Mouse (Mus musculus) liver, embryonic 14.5 days (tissue): ENCODE data around the gene Gm42715.

Source experiments
- CTCF ChIP-seq: IDR thresholded peaks from 2 replicates; pipeline ENCODE4 v1.5.1; 2016; ENCODE audit warnings: antibody characterized with exemption, low read depth, control low read depth
- EP300 ChIP-seq: IDR thresholded peaks from 2 replicates; pipeline ENCODE4 v1.6.1; 2016; ENCODE audit warnings: antibody characterized with exemption, low read depth

DNA sequence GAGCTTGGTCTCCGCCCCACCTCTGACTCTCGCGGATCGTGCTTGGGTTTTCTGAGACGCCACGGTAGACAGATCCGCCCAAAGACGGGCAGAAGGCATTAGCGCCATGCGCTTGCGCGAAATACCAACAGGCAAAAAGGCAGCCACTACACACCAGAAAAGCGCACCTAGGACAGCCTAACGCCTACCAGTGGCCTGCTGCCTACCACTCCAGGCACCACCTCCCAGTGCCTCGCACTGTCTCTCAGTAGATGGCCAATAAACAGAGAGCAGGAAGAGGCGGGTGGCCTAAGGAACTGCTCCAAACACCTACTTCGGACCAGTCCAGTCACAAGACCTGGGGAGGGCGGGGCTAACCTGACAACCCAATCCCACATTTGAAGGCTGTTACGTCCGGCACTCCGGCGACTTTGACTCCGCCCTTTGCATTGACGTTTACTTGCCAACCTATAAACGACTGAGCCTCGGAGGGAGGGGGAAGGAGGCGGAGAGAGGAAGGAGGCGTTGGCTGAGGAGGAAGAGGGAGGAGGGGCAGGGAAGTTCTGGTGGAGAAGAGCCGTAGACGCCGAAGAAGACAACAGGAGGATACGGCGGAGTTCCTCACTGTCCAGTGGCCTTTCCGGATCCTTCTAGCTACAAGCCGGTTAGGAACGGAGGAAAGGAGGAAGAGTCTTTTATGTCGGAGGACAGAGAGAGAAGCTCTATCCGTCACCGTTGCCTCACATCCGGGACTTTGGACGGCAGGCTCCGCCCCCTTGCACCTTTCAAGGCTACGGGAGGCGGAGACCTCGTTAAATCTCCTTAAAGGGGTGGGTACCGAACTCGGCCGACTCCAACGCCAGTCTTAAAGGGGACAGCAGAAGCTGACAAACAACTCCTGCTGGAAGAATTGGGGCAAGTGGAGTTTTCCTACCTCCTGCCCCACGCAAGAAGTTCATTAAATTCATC is 41.4 kb upstream of the Gm42715 start:
- peak; percentile 25; the same call in 1 of the 2 replicates for TF ChIP-seq EP300
- TF ChIP-seq CTCF: peak; percentile 44
